Mouse (Mus musculus) ES-E14 (cell line): ENCODE measurements around the gene Zbtb48. TPM values are rescaled to one million over a fixed set of nuclear protein-coding genes. Genes with fewer than 3 reads are reported as not detected.

ENCODE experiments used
- DNase-seq: peaks from one replicate; pipeline ENCODE4 v3.0.0-alpha.2; 2013; ENCODE audit warnings: low read depth, low spot score
- H3K27ac ChIP-seq: 2 replicates; pipeline ENCODE4 v1.5.1; 2012; ENCODE audit warnings: low read depth, mild to moderate bottlenecking, low read length, moderate library complexity, mixed read lengths; ENCODE audit not compliant: poor library complexity, insufficient read depth, severe bottlenecking
- H3K36me3 ChIP-seq: 2 replicates; pipeline ENCODE4 v1.6.1; 2012; ENCODE audit warnings: mild to moderate bottlenecking, low read length, moderate library complexity, mixed read lengths; ENCODE audit not compliant: control insufficient read depth, poor library complexity, insufficient read depth, severe bottlenecking
- H3K4me1 ChIP-seq, 2 experiments: fragments of 150-350 bp in 1 of 2; sonication (generic) in 1 of 2; 2 replicates each; pipeline ENCODE4 v1.6.1; 2012; ENCODE audit warnings: low read length in 2 of 2, mild to moderate bottlenecking in 1 of 2, mixed read lengths in 1 of 2; ENCODE audit not compliant: control insufficient read depth in 2 of 2, insufficient read depth in 2 of 2, poor library complexity in 1 of 2
- H3K4me3 ChIP-seq, 2 experiments: fragments of 150-350 bp in 1 of 2; sonication (generic) in 1 of 2; 2 replicates each; pipeline ENCODE4 v1.5.1; 2012; ENCODE audit warnings: low read length in 2 of 2, low read depth in 1 of 2, mild to moderate bottlenecking in 1 of 2, mixed read lengths in 1 of 2; ENCODE audit not compliant: insufficient read depth in 1 of 2, poor library complexity in 1 of 2, severe bottlenecking in 1 of 2
- H3K9ac ChIP-seq: 2 replicates; pipeline ENCODE4 v1.6.1; 2012; ENCODE audit warnings: low read depth, mild to moderate bottlenecking, low read length, mixed read lengths; ENCODE audit not compliant: poor library complexity, insufficient read depth, severe bottlenecking
- H3K9me3 ChIP-seq: fragments of 150-350 bp; sonication (generic); 2 replicates; pipeline ENCODE4 v1.6.1; 2012; ENCODE audit warnings: low read depth, mild to moderate bottlenecking, low read length; ENCODE audit not compliant: control insufficient read depth, insufficient read depth
- CHD2 ChIP-seq: IDR thresholded peaks from 2 replicates; pipeline ENCODE4 v1.6.1; 2014; ENCODE audit warnings: mild to moderate bottlenecking, low read depth, low read length, inconsistent platforms
- HCFC1 ChIP-seq: IDR thresholded peaks from 2 replicates; pipeline ENCODE4 v1.6.1; 2012; ENCODE audit warnings: low read length, inconsistent platforms, borderline replicate concordance; ENCODE audit not compliant: insufficient read depth
- MAFK ChIP-seq: IDR thresholded peaks from 2 replicates; pipeline ENCODE4 v1.6.1; 2014; ENCODE audit warnings: mild to moderate bottlenecking, low read depth, low read length, inconsistent platforms; ENCODE audit not compliant: insufficient read depth
- ZC3H11A ChIP-seq: IDR thresholded peaks from 2 replicates; pipeline ENCODE4 v1.6.1; 2012; ENCODE audit warnings: low read depth, mild to moderate bottlenecking, inconsistent platforms, low read length, borderline replicate concordance
- ZNF384 ChIP-seq: IDR thresholded peaks from 2 replicates; pipeline ENCODE4 v1.6.1; 2012; ENCODE audit warnings: low read depth, low read length, inconsistent platforms
- in situ Hi-C, 2 experiments: fragments of 600-800 bp; cut with MboI; formaldehyde crosslinking; loops; one replicate each; pipeline ENCODE4 v1.15.1; 2025; ENCODE audit warnings: low sequenced_read_pairs in 2 of 2, inconsistent platforms in 1 of 2; ENCODE audit not compliant: unreplicated experiment in 2 of 2
- total RNA-seq: library from RNA; depleted of rRNA; stranded (reverse); fragments of 300-350 nt; gene quantifications from 2 replicates; pipeline ENCODE4 v1.2.3, GENCODE M21; 2012

The Zbtb48 gene
- total RNA-seq, 1 experiment: 18.7 TPM

DNA sequence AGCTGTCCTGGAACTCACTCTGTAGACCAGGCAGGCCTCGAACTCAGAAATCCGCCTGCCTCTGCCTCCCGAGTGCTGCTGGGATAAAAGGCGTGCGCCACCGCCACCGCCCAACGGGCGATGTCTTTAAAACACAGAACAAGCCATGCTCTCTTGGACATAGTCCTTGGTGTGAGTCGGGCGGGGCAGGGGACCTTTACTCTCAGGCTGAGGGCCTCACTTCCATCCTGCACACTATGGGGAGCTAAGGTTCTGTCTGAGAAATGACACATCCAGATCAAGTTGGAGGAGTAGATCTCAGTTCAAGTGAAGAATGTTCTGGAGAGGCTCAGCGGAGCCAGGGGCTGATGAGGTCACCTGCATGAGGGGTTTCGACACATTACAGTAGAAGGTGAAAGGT is 5.5 kb upstream of the Zbtb48 start:
- TF ChIP-seq CHD2: no peak
- no peak for TF ChIP-seq ZC3H11A
- TF ChIP-seq MAFK: no peak
- no peak for TF ChIP-seq HCFC1
- no peak for TF ChIP-seq ZNF384
- no peak for DNase-seq
- no peak overlapping the region for H3K4me3 ChIP-seq
- peaks cover 2 to 20% of the 10 kb centered on the region in 2 experiments; a peak in 1 of 4 replicates for H3K4me1 ChIP-seq
- no peaks in the 10 kb centered on the region for H3K9me3 ChIP-seq
- no peak overlapping the region for H3K27ac ChIP-seq
- H3K36me3 ChIP-seq: peaks cover 2% of the 10 kb centered on the region; the same call in 1 of the 2 replicates
- in situ Hi-C loops: no loop called here
- no peak overlapping the region for H3K9ac ChIP-seq

- TF ChIP-seq CHD2 (no peak), ZC3H11A (no peak), MAFK (no peak), ZNF384 (no peak), HCFC1 (no peak)
- H3K27ac ChIP-seq: no peak overlapping the region
- peaks cover 2 to 26% of the 10 kb centered on the region in 2 experiments; a peak in 2 of 4 replicates for H3K4me1 ChIP-seq
- H3K9me3 ChIP-seq: no peaks in the 10 kb centered on the region
- peaks cover 15% of the 10 kb centered on the region; the same call in 1 of the 2 replicates for H3K36me3 ChIP-seq
- no peak overlapping the region for H3K9ac ChIP-seq
- in situ Hi-C loops: no loop called here
- DNase-seq: no peak
- no peak overlapping the region for H3K4me3 ChIP-seq
Observed at GRCm38 (mm10) chr4:152029997-152030396, 2.5 kb upstream of the Zbtb48 start.

GRCm38 (mm10) chr4:152029087-152029486 is 1.6 kb upstream of the Zbtb48 start:
- peaks cover 2 to 26% of the 10 kb centered on the region in 2 experiments; a peak in 2 of 4 replicates for H3K4me1 ChIP-seq
- H3K36me3 ChIP-seq: peaks cover 18% of the 10 kb centered on the region; the same call in 1 of the 2 replicates
- no peak for DNase-seq
- H3K9me3 ChIP-seq: no peaks in the 10 kb centered on the region
- TF ChIP-seq ZNF384 (no peak), ZC3H11A (no peak), CHD2 (no peak), HCFC1 (no peak), MAFK (no peak)
- in situ Hi-C loops: no loop called here
- H3K27ac ChIP-seq: no peak overlapping the region
- H3K4me3 ChIP-seq: no peak overlapping the region
- H3K9ac ChIP-seq: no peak overlapping the region

GRCm38 (mm10) chr4:152028456-152028855 is 985 bp upstream of the Zbtb48 start:
- TF ChIP-seq MAFK (no peak), ZNF384 (no peak), HCFC1 (no peak), ZC3H11A (no peak), CHD2 (no peak)
- no peak for DNase-seq
- H3K36me3 ChIP-seq: peaks cover 19% of the 10 kb centered on the region; the same call in 1 of the 2 replicates
- peak overlapping the region; percentile 25; the same call in 1 of the 2 replicates for H3K9ac ChIP-seq
- H3K27ac ChIP-seq: no peak overlapping the region
- in situ Hi-C loops: no loop called here
- peaks cover 2 to 26% of the 10 kb centered on the region in 2 experiments; a peak in 2 of 4 replicates for H3K4me1 ChIP-seq
- no peaks in the 10 kb centered on the region for H3K9me3 ChIP-seq
- H3K4me3 ChIP-seq: peak overlapping the region; percentile 57 to 82; a peak in 3 of 4 replicates
